Mouse (Mus musculus): ENCODE results near the gene Kcnmb4. TPM values are rescaled to one million over a fixed set of nuclear protein-coding genes. Genes with fewer than 3 reads are reported as not detected.

Gene Kcnmb4
- total RNA-seq, 1 experiment from 2014 or later, result 1.2 TPM

DNA sequence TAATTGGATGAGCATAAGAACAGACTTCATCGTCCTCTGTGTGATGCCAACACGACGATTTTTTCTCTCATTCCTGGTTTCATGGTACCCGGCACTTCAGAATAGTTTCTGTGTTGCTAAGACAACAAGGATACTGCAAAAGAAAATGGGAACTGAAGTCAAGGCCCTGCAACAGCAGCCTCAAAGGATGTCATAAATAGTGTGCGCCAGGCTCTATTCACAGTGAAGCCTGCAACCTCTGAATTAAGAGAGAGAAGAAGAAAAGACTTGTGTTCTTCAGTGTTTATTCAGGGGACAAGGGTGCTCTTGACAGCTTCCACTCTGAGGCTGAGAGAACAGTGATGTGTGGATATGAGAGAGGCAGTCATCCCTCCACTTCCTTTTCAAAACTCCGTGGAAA lies 57.5 kb downstream of the Kcnmb4 start:
- no peak for ATAC-seq (ENCODE audit: extremely low read depth, insufficient number of reproducible peaks, low FRiP score, poor library complexity, severe bottlenecking)

DNA sequence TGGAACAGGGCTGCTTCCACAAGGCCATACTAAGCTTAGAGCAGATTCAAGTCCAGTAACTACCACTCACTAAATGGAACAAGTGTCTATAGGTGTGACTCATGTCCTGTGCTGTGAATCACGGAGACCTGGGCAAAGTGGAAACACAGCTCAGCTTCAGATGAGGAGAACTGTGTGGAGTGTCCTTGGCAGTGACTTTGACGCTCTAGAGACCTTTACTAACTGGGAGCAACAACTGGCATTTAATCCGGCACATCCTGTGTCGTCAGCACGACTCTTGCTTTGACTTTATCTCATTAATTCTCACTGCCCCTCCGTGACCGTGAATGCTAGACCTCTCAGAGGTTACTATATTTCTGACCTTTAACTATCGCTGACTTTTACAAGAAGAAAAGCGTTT lies 62.9 kb downstream of the Kcnmb4 start:
- ATAC-seq (ENCODE audit: extremely low read depth, insufficient number of reproducible peaks, low FRiP score, poor library complexity, severe bottlenecking), result no peak

DNA sequence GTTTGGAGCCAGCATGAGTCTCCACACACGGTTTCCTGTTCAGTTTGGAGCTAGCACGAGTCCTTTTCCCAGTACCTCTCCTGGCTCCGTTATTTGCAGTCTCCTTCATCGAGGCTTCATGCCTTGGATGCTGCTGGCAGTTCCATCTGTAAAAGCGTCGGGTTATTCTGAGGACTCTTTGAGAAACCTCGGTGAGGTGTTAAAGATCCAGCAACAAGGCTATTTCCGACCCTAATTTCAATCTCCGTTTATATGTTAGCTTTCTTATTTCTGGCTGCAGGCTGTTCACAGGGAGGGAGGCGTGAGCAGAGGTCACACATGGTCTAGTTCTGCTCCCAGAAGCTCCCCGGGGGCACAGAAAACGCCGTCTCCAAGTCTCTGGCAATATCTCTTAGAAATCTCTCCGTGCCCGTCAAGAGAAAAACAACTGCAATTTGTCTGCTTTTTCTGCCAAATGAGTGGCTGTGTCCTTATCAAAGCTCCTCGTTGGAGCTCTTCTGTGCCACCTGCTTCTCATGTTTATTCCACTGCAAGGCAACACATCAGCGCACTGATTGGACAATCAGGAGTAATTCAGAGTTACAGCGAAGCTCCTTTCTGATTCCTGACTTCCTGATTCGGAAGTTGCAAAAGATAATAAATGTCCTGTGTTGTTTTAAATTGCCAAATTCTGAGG lies 65.9 kb downstream of the Kcnmb4 start:
- ATAC-seq (ENCODE audit: extremely low read depth, insufficient number of reproducible peaks, low FRiP score, poor library complexity, severe bottlenecking), result no peak

DNA sequence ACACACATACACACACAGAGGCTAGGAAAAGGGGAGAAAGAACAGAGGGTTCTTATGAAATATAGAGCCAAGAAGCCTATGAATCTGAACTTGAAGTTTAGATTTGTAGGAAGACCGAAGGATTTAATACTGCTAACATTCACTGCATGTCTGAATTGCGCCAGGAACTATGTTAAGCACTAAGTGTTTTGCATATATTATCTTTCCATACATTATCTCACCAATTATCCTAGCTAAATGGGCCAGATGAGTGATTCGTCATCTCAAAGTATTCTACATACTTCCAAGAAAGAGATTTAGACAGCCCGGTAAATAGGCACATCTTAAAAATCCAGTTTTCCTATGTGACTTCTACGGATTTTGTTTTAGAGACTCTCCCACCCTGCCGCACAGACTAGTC lies 68.7 kb downstream of the Kcnmb4 start:
- no peak for ATAC-seq (ENCODE audit: extremely low read depth, insufficient number of reproducible peaks, low FRiP score, poor library complexity, severe bottlenecking)

DNA sequence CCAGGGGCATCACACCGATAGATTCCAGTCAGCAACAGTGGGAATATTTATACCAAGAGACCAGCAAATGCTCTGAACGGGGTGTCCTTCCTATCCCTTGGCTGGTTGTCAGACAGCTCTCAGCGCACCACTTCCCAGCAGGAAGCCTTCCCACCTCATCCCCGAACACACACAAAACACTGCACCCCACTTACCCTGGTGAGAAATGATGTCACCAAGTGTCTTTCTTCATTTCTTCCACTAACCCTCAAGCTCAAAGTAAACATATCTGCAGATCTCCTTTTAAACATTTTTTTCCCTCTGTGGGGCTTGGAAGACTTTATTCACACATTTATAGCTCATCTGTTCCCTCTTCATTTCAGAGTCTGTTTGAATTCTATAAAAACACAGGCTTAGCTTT lies 70.0 kb downstream of the Kcnmb4 start:
- ATAC-seq (ENCODE audit: extremely low read depth, insufficient number of reproducible peaks, low FRiP score, poor library complexity, severe bottlenecking), result no peak

DNA sequence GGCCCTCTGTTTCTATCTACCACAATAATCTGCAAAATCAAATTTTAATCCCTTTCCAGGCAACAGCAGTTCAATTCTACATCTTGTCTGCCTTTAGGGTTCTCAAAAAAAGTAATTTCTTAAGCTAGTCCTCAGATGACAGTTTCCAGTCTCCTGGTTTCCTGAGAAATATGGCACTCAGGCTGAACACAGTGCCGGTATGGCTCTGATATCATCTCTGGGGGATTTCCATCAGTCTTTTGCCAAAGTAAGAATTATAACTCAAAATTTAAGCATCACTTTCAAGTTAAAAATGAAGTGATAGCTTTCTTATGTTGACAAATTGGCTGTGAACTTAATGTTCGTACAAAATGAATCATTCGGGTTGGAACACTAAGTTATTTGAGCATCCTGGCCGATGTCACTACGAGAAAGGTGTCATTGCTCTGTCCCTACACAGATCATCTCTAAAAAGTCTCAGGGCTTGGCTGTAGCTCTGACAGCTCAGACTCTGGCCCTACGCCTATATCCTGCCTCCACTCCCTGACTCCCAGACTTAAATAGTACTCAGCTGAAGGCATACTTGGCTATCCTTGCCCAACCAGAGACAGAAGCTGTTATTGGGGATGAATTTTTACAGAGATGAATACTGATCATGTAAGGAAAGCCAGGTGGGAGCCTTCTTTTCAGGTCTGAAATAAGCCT lies 70.8 kb downstream of the Kcnmb4 start:
- no peak for ATAC-seq (ENCODE audit: extremely low read depth, insufficient number of reproducible peaks, low FRiP score, poor library complexity, severe bottlenecking)

DNA sequence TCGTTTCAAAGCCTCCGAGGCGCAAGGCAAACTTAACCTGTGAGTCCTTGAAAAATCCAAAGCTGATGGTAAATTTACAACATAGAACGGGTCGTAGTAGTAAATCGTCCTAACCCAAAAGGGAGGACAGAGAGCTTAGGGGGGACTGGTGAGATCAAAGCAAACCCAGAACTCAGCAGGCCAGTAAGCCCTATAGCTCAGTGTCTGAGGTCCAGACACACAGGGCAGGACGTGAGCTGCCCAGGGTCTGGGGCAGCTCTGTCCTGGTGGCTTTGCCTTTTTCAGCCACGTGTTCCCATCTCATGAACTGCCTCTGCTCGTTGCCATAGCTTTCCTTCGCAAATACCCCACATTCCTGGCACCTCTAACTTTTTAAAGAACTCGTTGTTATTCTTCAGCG lies 75.7 kb downstream of the Kcnmb4 start:
- ATAC-seq (ENCODE audit: extremely low read depth, insufficient number of reproducible peaks, low FRiP score, poor library complexity, severe bottlenecking), result no peak

DNA sequence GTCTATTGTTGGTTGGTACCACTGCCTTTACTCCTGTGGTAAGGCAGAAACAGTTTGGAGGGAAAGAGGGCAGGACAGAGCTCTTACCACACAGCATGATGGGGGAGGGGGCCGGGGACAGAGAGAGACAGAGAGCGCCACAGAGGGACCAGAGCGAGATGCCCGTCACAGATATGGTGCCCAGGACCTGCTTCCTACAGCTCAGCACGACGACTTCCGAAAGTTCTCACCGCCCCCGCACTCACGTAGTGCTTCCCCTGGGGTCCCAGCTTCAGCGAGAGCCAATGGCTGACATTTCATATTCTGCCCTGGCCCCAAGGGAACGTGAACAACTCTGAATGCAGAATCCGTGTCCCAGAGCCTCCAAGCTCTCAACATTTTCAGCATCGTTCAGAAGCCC lies 76.1 kb downstream of the Kcnmb4 start:
- no peak for ATAC-seq (ENCODE audit: extremely low read depth, insufficient number of reproducible peaks, low FRiP score, poor library complexity, severe bottlenecking)

DNA sequence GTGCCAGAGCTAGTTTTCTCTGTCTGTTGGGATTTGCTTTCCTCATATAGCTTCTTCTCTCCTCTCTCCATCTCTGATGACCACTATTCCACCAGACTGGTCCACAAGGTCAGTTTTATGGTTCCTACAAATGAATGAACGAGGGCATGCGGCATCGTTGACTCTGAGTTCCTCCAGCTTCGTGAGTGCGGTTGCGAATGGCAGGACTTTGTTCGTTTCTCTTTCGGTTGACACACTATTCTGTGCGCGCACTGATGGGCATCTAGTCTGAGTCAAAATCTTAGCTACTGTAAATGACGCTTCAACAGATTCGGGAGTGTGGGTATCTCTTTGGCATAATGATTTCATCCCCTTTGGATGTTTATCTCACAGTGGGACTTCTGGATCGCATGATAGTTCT lies 76.7 kb downstream of the Kcnmb4 start:
- ATAC-seq (ENCODE audit: extremely low read depth, insufficient number of reproducible peaks, low FRiP score, poor library complexity, severe bottlenecking), result no peak

DNA sequence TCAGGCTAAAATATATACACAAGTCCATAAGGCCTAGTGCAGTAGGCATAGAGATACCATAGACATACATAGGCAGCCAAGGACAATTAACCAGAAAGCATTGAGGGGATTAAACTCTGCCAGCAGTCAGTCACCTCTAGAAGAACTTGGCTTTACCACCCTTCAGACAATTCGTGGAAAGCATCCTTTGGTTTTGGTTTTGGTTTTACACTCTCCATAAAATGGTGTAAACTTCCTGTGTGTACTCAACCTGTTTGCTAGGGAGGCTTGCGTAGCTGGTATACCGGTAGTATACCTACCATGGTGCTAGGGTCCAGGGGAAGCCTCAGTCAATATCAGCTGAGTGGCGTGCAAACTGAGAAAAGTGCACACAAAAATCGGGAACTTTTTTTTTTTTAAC lies 77.4 kb downstream of the Kcnmb4 start:
- ATAC-seq (ENCODE audit: extremely low read depth, insufficient number of reproducible peaks, low FRiP score, poor library complexity, severe bottlenecking), result no peak

DNA sequence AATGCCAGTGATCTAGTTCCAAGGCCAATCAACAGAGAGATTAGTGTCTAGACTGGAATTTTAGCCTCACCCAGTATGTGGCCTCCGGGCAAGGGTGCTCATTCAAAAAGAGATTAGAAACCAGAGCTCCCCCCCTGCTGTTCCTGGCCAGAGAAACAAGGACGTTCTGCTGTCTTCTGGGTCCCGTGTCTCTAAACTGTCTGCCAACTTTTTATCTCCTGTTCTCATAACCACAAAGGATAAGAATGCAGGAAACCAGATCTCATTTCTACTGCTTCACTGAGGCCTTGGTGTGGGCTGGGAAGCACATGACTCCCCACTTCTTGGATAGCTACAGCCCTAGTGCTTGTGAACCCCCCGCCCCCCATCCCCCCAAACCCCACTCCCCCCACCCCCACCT lies 79.1 kb downstream of the Kcnmb4 start:
- ATAC-seq (ENCODE audit: extremely low read depth, insufficient number of reproducible peaks, low FRiP score, poor library complexity, severe bottlenecking), result no peak

DNA sequence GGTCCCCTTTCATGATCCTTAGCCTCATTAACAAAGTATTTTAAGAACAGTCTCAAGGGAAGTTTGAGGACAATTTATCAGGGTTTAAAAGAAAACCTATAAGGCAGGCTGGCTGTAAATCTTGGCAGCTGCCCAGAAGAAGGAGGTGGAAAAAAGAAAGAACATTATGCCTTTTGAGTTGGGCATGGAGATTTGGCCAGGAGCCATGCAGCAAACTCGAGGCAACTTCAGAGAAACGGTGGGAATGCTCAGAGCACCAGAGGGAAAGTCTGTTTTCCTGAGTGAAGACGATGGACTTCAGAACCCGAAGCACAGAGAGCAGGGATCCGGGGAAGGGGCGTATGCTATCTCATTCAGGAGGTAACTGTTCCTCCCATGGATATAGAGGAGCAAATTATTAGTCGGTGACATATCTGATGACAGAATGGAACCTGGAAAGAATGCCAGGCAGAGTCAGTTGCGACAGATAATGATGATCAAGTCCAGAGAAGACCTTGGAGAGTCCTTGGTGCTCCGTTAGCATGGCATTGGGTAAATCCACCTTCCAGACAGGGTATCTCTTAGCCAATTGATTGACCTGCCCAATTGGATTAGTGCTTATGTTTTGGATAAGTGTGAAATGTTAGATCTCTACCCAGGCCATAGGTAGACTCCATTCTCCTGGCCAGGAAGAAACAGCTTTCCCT lies 79.7 kb downstream of the Kcnmb4 start:
- no peak for ATAC-seq (ENCODE audit: extremely low read depth, insufficient number of reproducible peaks, low FRiP score, poor library complexity, severe bottlenecking)

DNA sequence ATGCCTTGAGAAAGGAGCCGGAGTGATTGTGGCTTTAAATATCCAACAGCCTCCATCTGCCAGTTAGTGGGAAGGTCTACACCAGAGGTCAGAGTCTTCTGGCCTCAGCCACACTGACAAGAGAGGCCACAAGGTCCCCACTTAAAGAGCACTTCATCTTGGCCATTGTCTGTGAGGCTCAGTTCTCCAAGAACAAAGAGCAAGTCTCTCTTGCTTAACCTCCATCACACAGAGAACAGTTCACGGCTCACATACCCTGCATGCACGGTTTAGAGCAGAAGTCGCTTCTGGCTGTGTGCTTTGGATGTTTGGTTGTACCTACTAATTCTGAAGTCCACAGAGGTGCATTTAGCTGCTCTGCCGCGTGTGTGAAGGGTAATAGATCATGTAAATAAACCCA lies 84.8 kb downstream of the Kcnmb4 start:
- no peak for ATAC-seq (ENCODE audit: extremely low read depth, insufficient number of reproducible peaks, low FRiP score, poor library complexity, severe bottlenecking)

DNA sequence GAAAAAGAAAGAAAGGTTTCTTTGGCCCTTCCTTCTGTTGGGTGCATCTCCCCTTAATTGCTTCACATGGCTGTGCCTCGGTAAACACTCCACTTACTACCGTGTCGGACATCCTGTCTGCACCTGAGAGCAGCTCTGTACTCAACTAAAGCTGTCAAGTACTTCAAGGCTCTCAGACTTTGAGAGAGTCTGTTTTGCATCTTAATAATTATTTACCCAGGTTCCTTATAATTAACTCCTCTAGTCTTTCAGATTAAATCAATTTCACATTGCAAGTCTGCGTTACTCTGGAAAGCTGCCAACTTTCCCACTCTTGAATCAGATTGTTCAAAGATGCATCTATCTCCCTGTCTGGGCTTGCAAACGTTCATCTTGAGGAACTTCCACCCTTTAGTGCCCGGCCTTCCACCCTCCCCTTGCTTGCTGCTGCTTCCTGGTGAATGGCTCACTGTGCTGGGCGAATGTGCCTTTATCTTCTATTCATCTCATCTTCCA lies 87.2 kb downstream of the Kcnmb4 start:
- no peak for ATAC-seq (ENCODE audit: extremely low read depth, insufficient number of reproducible peaks, low FRiP score, poor library complexity, severe bottlenecking)

DNA sequence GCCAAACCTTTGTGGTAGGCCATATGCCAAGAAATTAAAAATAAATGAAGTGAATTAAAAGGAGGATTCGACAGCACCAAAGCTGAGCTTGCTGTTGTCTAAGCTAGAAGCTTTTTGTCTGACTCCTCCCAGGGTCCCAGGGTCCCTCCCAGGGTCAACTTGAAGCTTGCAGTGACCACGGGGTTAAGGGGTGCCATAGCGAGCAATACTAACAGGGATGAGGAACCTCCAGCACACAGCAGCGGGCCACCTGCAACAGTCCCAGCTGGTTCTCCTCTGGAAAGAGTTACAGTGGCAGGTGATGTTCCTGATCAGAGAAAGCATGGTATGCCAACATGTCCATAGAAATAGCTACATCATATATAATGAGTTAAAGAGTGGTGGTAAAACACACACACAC lies 89.3 kb downstream of the Kcnmb4 start:
- no peak for ATAC-seq (ENCODE audit: extremely low read depth, insufficient number of reproducible peaks, low FRiP score, poor library complexity, severe bottlenecking)

DNA sequence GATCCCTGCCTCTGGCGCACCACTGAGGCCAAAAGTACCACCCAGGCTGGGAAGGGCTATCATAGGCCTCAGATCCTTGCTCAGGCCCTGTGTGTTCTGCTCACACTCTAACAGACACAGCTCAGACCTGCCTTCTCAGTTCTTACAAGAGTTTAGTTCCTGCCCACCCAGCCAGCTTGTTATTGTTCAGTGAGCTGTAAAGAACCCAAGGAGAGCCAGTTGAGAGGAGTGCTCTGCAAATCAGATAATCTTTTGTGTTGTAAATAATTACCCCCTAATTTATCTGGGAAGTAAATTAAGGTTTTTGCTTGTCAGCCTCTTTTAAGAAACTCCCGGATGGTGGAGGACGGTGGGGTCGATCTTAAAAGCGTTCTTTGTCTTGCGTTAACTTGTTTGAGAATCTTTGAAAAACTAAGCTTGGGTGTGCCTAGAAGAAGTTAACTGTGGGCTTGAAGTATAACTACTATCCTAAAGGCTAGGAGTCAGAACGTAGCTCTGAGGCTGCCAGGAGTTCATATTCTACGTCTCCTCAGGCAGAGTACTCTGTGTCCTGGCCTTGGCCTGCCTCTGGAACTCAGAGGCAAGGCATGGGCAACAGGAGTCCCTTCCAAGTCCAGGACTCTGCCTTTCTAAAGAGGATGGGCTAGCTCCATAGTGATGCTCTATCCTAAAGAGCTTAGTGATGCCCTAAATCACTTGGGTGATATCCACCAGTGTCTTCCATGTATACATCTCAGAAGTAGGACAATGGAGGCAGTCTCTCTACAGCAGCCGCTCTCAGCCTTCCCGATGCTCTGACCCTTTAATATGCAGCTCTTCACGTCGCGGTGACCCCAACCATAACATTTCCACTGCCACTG lies 90.6 kb downstream of the Kcnmb4 start:
- ATAC-seq (ENCODE audit: extremely low read depth, insufficient number of reproducible peaks, low FRiP score, poor library complexity, severe bottlenecking), result no peak

DNA sequence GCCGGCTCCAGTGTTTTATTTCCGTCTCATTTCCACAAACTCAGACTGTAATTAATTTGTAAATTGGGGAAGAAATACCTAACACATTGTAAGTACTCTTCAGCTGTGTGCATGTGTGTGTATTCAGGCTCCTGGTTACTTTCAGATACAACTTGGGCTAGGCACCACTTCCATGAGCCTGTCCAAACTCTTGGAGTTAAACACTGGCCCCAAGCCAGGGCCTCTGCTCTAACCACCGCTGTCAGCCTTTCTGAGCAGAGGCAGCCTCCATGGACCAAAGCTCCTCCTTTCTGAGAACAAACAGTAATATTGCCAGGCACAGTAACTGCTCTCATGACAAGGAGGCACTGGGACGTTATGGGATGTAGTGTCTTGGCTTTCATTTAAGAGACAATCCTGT lies 96.8 kb downstream of the Kcnmb4 start:
- no peak for ATAC-seq (ENCODE audit: extremely low read depth, insufficient number of reproducible peaks, low FRiP score, poor library complexity, severe bottlenecking)

DNA sequence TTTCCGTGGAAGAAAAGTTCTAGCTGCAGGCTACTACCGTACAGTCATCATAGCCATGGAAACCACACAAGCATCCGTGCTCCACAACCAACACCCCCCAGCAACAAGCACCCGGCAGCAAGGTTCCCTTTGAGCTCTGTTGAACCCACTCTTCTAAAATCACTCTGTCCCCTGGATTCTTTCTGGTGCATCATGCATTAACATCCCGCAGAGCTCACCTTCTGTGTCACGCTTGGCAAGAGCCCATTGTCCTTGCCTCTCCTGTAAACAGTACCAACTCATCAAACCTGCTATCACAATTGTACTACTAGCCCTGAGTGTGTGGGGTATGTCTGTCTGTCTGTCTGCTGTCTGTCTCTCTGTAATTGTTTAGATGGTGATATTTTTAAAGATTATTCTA lies 99.6 kb downstream of the Kcnmb4 start:
- no peak for ATAC-seq (ENCODE audit: extremely low read depth, insufficient number of reproducible peaks, low FRiP score, poor library complexity, severe bottlenecking)

DNA sequence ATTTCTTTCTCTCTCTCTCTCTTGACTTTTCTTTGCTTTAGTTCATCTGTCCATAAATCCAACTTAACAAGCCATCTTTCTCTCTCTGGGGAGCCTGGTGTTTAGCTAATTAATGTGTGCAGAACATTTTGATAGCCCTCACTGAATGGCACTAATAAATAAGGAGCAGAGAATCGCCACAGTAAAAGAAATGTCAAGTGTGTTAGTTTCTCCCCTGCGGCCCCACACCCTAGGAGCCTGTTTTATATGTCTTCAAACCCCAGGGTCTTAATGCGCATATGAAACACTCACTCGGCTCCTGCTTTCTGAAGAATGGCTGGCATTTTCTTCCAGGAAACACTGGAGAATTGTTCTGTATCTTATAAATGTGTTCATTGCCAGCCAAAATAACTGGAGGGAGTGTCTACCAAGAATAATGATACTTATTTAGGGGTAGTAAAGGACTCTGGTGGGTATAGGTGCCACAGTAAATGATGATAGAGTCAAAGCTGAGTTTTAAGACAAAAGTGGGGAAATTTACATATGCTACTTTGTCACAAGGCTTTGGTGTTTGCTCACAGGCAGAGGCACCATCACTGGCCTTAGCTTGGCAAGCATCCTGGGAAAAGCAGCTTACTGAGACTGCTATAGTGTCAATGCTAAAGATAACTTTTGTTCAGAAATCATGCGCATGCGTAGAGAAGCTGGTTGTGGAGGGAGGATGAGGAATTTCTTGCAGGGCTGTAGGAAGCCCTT lies 102.5 kb downstream of the Kcnmb4 start:
- no peak for ATAC-seq (ENCODE audit: extremely low read depth, insufficient number of reproducible peaks, low FRiP score, poor library complexity, severe bottlenecking)

All from neutrophil, adult 5-6 weeks (primary cell).